Mouse (Mus musculus): Measurements from ENCODE around the gene Kcnk4. TPM values are rescaled to one million over a fixed set of nuclear protein-coding genes. Genes with fewer than 3 reads are reported as not detected.
"Not testable (repeated sequence)": the region's sequence is repeated elsewhere in the genome, so short reads cannot be mapped to it uniquely, and the experiment has no call there.

Kcnk4 gene
- total RNA-seq, 2 experiments from 2014 or later: not detected

DNA sequence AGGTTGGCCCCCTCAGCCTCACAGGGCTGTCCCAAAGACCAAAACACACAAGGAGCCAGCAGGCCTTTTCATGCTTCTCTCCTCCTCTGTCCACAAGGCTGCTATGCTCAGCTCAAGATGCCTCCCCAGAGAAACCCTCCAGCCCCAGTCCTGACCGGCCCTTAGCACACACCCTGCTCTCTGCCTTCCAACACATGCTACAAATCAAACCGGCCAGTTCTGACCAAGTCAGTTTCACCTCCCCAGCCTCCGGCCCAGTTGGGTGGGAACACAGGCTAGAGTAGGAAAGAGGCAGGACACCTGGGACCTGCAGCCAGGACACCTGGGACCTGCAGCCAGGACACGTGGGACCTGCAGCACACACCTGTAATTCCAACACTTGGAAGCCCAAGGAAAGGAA is 17.8 kb downstream of the Kcnk4 start:
- no peak for DNase-seq

DNA sequence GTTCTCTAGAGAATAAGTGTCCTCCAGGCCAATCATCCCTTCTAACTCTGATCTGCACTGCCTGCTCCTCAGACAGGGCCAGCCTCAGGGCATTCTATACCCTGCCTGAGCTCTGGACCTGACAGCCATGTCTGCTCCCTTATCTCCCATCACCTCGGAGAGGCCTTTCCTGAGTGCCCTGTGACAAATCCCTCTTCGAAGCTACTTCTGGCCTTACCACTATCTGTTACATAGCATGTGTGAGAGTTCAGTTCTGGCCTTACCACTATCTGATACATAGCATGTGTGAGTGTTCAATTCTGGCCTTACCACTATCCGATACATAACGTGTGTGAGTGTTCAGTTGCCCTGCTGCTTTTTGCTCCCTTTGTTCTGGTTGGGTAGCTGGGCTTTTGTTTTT is 19.0 kb downstream of the Kcnk4 start:
- DNase-seq: no peak

DNA sequence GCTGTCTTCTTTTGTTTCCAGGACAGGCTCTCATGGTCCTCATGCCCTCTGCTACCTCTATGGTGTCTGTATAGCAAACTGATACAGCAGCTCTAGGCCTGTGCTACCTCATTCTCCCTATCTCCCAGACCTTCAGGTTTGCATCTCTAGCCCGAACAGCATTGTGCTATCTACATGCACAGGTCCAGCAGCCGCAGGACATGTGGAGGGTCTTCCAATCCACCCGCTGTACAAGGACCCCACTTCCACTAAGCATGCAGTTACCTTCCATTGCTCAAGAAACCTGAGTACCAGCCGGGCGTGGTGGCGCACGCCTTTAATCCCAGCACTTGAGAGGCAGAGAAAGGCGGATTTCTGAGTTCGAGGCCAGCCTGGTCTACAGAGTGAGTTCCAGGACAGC is 19.8 kb downstream of the Kcnk4 start:
- no peak for DNase-seq

DNA sequence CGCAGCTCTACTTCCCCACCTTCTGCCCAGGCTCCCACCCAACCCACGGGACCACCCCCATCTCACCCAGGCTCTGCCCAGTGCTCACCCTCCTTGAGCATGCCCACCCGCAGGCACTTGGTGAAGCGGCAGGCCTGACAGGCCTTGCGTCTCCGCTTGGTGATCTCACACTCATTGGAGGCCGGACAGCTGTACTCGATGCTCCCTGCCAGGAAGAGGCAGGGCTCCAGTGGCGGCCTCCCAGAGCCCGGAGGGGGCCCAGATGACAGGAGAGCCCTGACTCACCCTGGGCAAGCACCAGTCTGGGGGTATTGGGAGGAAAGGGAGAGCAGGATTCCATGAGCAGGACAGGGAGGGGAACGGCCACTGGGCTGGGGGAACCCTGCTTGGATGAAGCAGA is 20.3 kb downstream of the Kcnk4 start:
- peak in 1 of 2 experiments; percentile 42 for DNase-seq

DNA sequence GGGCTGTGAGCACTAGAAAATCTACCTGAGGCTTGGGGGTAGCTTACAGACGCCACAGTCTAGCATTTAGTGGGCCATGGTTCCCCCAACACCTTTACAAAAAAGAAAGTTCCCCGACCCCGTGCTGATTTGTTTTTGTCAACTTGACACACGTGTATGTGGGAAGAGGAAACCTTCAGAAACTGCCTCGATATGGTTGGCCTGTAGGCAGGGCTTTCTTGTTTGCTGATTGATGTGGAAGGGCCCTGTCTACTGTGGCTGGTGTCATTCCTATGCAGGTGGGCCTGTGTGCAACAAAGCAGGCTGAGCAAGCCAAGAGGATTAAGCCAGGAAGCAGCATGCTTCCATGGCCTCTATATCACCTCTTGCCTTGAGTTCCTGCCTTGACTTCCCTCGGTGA is 21.3 kb downstream of the Kcnk4 start:
- no peak for DNase-seq

DNA sequence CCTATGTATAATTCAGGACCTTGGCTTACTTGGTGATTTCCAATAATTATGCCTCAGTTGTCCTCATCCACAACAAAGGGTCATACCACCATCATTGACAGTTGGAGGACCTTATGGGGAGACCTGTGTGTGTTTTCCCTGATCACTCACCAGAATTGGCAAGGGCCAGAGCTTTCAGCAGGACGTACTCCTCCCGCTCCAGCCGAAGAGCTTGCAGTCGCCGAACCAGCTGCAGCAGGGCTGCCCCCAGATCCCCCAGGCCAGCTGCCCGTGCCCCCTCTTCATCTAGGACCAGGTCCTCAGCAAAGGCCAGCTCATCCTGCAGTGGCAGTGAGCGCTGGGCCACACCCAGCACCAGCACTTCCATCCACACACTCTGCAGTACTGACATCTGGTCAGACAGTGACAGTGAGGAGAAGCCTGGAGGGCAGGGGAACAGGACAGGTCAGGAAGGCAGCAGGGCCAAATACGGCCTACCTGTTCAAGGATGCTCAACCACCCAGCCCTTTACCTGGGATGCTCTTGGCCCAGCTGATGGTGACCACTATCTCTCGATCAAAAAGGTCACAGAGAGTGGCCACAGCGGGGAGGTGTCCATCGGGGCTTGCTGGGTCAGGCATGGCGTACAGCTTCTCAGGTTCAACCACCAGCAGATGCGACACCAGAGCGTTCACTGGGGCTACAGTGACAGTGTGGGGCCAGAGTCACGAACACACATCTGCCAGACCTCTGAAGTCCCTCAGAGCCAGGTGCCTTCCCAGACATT is 21.9 kb downstream of the Kcnk4 start:
- DNase-seq: no peak

DNA sequence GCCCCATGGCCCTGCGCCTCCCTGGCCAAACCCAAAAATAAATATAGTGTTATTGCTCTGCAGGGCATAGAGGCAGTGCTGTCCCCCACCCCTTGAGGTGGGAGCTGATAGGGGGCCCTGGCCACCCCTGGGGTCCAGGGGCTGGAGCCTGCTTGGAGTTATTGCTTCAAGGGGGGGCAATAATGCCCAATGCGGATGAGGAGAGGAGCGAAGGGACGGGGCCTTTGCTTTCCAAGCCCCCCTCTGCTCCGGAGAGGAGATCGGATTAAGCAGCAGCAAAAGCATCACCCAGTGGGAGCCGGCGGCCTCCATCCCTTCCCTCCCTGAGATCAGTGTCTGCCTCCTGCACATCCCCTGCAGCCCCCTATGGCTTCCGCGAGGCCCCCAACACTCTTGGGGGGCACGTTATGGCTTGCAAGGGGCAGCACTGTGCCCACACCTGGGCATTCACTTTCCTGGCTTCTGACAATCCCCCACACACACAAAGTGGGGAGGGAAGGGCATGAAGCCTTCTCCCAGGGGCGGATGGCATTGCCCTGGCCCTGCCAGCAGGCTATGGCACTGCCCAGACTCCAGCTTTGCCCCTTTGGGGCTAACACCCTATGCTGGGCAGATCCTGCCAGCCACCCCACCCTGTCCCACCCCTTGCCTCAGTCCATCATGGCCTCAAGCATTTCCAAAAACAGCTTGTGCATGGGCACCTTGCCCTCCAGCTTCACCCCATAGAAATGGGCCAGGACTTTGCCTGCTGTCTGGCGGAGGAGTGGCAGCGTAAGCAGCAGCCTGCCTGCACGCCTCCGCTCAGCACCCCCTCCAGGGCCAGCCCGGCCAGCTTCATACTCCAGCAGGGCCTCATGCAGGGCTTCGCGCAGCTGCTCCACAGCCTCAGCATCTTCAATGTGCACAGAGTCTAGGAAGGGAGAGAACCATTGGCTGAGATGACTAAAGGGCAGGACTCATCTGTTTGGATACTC is 22.9 kb downstream of the Kcnk4 start:
- peak in 1 of 2 experiments; percentile 1 for DNase-seq

DNA sequence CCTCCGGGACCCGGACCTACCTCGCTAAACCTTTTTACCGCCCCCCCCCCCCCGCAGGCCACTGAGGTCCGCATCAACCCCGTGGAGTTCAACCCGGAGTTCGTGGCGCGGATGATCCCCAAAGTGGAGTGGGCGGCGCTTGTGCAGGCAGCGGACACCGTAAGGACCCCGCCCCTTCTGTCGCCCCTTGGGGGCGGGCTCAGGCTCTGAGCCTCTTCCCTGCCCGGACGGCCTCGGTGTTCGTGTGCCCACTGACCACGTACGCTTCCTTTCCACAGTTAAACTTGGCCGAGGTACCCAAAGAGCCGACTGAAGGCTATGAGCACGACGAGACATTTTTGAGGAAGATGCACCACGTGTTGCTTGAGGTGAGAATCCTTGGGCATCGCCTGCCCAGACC is 24.0 kb downstream of the Kcnk4 start:
- DNase-seq: peak in 1 of 2 experiments; percentile 64

DNA sequence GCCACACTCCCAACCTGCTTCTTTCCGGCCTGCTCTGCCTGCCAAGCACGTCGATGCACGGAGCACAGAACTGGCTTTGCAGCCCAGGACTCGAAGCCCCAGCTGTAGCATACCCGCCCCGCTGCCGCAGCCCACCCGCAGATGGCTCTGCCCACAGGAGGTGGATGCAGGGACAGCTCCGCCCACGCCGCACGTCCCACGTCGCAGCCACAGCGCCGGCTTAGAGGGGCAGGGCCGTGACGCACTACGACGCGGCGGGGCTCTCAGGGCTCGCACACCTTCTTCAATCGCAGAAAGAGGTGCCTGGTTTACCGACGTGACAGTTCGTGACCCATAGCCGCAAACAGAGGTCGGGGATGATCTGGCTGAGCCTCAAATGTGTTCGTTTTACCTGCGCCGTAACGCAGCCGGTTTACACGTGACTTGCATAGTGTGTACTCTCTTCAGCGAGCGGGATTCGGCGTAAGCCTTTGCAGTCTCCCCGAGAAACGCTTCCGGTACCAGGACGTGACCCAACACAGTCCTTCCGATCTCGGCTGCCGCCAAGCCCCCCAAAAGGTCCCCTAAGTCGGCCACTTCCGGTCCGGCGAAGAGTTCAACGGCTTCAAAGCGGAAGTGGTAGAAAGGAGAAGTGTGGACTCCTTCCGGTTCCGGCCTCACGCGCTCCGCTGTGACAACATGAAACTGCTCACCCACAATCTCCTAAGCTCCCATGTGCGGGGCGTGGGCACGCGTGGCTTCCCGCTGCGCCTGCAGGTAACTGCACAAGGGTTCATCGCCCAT is 24.6 kb downstream of the Kcnk4 start, which contains the start of the genes Trmt112 and Prdx5:
Gene Trmt112 (plus strand): TSS at position 192 of the 783 bp plus-strand sequence.
Gene Prdx5 (minus strand): TSS at position 600 of the 783 bp plus-strand sequence.
- DNase-seq: peak; percentile 90 to 94

DNA sequence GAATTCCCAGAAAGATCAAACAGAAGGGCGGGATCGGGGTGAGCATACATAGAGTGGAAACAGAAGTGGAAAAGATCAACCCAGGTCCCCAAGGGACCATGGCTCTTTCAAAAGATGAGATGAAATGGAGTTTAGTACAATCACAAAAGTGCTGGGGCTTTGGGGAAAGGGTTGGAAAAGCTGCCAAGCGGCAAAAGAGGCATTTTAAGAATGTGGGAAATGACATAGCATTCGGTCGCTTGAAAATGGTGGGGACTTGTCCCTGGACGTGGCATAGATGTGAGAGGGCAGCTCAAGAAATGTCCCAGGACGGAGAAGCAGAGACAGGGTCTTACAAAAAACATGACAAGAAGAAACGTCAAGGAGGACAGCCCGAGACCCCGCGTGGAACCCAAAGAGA is 25.3 kb downstream of the Kcnk4 start:
- no peak for DNase-seq

DNA sequence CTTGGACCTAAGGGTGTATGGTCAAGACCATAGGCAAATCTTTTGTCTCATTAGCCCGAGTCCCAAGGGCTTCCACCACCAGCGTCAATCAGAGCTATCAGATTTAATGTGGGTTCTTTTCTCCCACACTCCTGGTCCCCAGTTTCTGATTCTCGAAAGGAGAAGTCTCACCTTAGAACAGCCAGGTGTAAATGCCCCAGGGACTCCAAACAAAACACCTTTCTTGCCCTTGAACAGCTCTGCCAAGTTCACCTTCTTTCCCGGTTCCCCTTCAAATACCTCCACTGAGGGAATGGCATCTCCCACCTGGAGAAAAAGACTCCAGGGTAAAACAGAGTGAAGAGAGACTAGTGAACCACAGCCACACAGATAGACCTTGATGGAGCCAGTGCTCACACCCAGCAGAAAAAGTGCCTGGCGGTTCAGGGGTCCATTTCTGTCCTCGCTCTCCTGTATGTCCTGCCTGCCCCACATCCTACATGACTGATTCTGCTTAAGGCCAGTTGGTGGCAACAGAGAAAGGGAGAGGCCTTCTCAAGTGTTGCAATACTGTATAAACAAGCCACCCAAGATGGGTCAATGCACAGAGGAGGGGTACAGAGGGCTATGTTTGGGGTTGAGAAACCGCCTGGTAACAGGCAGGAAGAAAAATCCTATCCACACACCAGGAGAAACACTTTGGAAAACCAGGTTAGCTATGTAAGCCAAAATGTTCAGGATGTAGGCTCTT is 26.3 kb downstream of the Kcnk4 start:
- no peak for DNase-seq

DNA sequence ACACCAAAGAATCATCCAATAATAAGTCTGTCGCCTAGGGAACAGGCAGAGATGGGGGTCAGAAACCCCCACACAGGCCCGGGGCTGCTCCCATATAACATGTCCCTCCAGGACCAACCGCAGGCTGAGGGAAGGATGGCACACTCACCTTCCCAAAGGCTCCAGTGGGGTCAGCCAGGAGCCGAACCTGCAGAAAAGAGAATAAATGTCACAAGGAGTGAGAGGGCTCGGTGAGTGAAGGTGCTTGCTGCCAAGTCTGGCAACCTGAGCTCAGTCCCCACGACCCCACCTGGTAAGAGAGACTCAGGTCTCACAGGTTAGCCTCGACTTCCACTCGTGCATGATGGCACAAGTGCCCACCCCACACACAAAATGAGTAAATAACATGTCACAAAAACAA is 27.2 kb downstream of the Kcnk4 start:
- no peak for DNase-seq

DNA sequence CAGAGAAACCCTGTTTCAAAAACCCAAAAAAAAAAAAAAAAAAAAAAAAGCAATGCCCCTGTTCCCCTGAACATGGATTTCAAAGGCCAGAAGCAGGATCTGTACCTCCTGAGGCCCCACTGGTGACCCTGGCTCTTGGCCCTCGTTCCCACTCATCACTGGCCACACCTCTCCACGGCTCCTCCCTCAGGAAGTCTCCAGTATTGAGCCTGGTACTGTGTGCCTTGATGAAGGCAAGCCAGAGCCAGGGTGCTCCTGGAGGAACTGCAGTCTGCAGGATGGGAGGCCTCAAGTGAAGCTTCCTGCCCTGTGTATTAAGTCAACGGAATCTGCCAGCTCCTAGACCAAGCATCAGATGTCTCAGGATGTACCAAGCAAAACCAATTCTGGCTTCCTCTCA is 28.1 kb downstream of the Kcnk4 start:
- no peak for DNase-seq

DNA sequence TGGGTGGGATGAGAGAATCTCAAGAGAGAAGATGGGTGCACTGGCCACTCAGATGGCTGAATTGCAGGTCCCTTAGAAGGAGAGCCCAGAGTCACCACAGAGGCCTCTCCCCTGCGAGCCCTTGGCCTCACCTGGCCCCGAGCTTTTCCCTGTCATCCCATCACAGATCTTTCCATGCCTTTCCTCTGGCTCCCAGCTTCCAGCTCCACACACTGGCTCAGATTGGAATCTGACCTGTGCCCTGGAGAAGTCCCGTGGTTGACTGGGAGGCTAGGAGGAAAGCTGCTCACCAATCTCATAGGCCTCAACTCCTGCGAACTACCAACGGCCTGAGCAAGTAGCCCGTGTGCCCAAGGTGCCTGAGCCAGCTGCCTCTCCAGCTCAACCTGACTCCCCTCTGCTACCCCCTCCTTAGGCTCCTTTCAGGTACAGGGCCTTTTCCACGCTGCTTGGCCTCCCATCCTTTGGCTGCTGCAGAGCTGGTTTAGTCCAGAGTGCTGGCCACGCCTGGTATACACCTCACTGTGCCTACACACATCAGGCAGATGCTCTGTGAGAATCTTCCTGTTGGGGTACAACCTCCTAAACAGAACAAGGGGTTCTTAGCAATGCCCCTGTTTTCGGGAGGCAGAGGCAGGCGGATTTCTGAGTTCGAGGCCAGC is 28.7 kb downstream of the Kcnk4 start:
- DNase-seq: no peak

DNA sequence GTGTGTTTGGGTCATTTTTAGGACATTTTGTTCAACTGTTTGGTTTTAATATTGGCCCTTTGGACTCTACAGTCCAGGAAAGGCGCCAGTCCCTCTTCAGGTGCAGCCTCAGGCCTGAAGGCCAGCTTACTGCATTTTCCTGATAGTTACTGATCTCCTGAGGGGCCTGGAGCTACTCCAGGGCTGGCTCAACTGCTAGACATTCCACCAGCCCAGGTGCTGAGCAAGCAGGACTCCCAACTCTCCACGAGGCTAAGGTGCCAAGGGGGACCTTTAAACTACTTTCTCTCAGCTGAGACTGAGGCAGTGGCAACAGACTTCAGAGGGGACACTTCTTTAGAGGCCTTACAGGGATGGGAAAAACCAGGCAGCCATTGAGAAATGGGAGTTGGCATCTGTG is 29.5 kb downstream of the Kcnk4 start:
- no peak for DNase-seq

DNA sequence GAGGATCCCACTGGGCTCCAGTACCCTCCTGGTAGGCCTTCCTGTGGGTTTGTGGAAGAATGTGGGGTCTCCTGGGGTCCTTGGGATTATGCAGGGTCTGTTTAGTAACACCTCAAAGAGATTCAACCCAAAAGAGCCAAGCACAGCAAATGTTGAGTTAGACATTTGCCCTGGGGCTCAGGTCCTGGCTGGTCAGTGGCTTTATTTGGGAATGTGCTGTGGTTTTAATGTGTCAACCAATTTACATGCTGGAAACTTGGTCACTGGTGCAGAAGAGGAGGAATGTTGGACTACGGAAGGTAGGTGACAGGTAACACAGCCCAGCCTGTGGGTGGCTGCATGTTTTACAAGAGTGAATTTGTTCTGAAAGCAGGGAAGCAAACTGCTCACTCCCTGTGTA is 31.3 kb downstream of the Kcnk4 start:
- no peak for DNase-seq

DNA sequence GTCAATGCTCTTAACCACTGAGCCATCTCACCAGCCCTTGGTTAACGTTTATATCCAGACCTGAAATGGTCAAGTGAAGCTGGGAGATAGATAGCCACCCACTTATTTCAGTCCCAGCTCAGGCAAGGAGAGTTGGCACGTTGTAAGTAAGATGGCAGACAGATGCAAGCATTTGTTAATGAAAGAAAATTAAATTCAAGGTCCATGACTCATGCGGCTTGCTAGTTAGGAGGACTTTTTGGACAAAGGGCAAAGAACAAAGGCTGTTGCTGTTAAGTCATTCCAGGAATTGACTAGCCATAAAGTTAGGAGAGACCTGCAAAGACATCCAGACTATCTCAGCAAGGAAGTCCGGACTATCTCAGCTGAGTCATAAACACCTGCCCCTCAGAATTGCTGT is 34.7 kb downstream of the Kcnk4 start:
- no peak for DNase-seq

DNA sequence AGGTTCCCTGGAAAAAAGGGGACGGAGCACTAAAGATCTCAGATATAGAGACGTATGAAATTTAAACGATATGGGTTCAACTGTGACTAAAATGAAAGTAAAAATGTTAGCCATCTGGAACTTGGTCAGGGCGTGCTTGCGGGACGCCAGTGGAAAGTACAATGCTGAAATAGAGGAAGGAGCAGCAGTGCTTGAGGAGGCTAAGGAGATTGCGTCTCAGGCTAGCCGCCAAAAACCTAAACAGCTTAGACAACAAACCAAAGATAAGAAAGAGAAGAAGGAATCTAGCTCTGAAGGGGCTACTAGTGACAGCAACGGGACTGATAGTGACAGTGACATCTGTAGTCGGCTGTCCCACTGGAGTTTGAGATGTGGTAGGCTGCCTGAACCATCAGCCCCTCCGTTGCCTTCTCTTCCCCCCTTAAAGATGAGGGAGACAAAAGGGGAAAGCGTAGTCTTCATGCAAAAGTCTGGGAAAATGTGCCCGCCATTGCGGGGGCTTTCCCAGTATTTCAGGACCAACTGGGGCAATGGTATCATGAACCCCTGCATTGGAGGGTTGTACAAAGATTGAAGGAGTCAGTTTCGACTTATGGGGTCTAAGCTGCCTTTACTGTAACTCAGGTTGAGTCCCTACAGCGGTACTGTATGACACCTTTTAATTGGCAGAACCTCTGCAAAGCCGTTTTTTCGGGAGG is 38.6 kb downstream of the Kcnk4 start:
- DNase-seq: not testable (repeated sequence)

DNA sequence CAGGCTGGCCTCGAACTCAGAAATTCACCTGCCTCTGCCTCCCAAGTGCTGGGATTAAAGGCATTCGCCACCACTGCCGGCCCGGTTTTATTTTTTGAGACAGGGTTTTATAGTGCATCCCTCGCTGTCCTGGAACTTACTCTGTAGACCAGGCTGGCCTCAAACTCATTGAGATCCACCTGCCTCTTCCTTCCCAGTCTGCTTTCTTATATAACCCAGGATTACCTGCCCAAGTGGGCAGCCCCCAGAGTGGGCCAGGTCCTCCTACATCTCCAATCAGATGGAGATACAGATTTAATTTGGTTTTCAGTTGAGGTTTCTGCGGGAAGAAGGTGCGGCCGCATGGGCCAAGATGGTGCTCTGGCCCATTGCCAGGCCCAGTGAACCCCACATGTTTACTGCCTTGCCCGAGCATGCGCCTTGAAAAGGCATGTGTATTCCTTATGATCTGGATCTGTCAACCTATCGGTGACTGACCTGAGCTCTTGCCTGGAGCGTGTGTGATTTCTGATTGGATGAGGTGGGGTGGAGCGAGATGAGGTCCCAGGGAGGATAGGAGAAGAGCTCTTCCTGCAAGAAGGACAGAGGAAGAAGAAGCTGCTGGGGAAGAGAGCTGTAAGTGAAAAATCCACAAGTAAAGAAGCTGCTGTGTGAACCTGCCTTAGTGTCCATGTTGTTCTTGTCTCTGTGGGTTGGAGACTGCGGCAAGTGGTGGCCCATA is 40.4 kb downstream of the Kcnk4 start:
- no peak for DNase-seq

DNA sequence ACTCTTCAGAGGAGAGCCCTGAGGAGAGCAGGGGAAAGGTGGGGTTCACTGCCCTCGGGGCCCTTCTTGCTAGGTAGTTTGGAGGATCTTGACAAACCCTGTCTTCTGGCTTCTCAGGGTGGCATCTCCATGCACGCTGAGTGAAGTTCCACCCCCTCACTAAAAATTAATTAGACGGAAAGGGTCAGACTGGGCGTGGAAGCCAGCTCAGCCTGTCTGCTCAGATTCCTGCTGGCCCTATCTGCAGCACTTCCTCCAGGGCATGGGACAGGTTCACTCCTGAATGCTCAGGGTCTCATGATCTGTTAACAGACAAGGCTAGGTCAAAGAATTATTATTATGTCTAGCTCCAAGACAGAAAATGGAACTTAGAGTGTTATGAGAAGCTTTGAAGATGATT is 41.8 kb downstream of the Kcnk4 start:
- no peak for DNase-seq

Measured in heart, adult 18-20 months (tissue).